Mouse (Mus musculus): Measurements from ENCODE around the gene Glipr2.
A peak's percentile ranks its signal among the peaks of the same experiment; 100 is the strongest.

The Glipr2 gene

GRCm38 (mm10) chr4:43957292-43957845 lies at the start of gene Glipr2:
TSS of gene Glipr2 (plus strand) at chr4:43957401.
- peak; percentile 95 for DNase-seq

- no peak for DNase-seq
These were observed 39.0 kb upstream of the Glipr2 start for GRCm38 (mm10) chr4:43918221-43918620.

- no peak for DNase-seq
These were observed 36.6 kb upstream of the Glipr2 start for GRCm38 (mm10) chr4:43920602-43921001.

GRCm38 (mm10) chr4:43925125-43925524 lies 32.1 kb upstream of the Glipr2 start:
- no peak for DNase-seq

GRCm38 (mm10) chr4:43925779-43926178 lies 31.4 kb upstream of the Glipr2 start:
- DNase-seq = peak; percentile 92

GRCm38 (mm10) chr4:43927826-43928225 lies 29.4 kb upstream of the Glipr2 start:
- DNase-seq = peak; percentile 18

- no peak for DNase-seq
These were observed 25.3 kb upstream of the Glipr2 start for GRCm38 (mm10) chr4:43931877-43932276.

- no peak for DNase-seq
These were observed 21.0 kb upstream of the Glipr2 start for GRCm38 (mm10) chr4:43936186-43936585.

GRCm38 (mm10) chr4:43936749-43937674 lies 20.2 kb upstream of the Glipr2 start:
- DNase-seq = no peak

GRCm38 (mm10) chr4:43941315-43941714 lies 15.9 kb upstream of the Glipr2 start:
- DNase-seq = no peak

- no peak for DNase-seq
These were observed 14.8 kb upstream of the Glipr2 start for GRCm38 (mm10) chr4:43942421-43942820.

- DNase-seq = no peak
These were observed 9.6 kb upstream of the Glipr2 start for GRCm38 (mm10) chr4:43947571-43947970.

- peak; percentile 86 for DNase-seq
These were observed 753 bp downstream of the Glipr2 start for GRCm38 (mm10) chr4:43957846-43958461.

GRCm38 (mm10) chr4:43959523-43960179 lies 2.5 kb downstream of the Glipr2 start:
- no peak for DNase-seq

- no peak for DNase-seq
These were observed 3.0 kb downstream of the Glipr2 start for GRCm38 (mm10) chr4:43960207-43960606.

- DNase-seq = no peak
These were observed 7.2 kb downstream of the Glipr2 start for GRCm38 (mm10) chr4:43964326-43964833.

GRCm38 (mm10) chr4:43964951-43965684 lies 7.9 kb downstream of the Glipr2 start:
- no peak for DNase-seq

GRCm38 (mm10) chr4:43965856-43966535 lies 8.8 kb downstream of the Glipr2 start:
- no peak for DNase-seq

- peak; percentile 42 for DNase-seq
These were observed 11.4 kb downstream of the Glipr2 start for GRCm38 (mm10) chr4:43968650-43969049.

- peak; percentile 63 for DNase-seq
These were observed 12.2 kb downstream of the Glipr2 start for GRCm38 (mm10) chr4:43969373-43969772.

Data from embryo, embryonic 11 days (tissue).